Mouse (Mus musculus) large intestine, adult 2 months (tissue): ENCODE measurements around the gene Qsox2. TPM values are rescaled to one million over a fixed set of nuclear protein-coding genes. Genes with fewer than 3 reads are reported as not detected.
A peak's percentile ranks its signal among the peaks of the same experiment; 100 is the strongest.

Source experiments
- DNase-seq: peaks from one replicate; pipeline ENCODE4 v3.0.0-alpha.2; 2012; ENCODE audit warnings: low read depth, low spot score
- WGBS: fragments of 180-500 bp; shearing (Covaris S2); methylation state at CpG from one replicate; pipeline ENCODE4 v1.1.7; 2018; 5-methylcytosine and 5-hydroxymethylcytosine counted together
- polyA plus RNA-seq: library from polyadenylated mRNA; depleted of rRNA; stranded (reverse); fragments of >200 nt; gene quantifications from 2 replicates; pipeline ENCODE4 v1.2.3, GENCODE M21; 2012

Qsox2 gene
- polyA plus RNA-seq, 1 experiment: 11.6 TPM

- 53% methylated on average over 3 of the region's 3 CpGs for WGBS
- no peak for DNase-seq
Measured at GRCm38 (mm10) chr2:26231366-26231765, 6.0 kb downstream of the Qsox2 start.

GRCm38 (mm10) chr2:26230253-26230652, 7.1 kb downstream of the Qsox2 start:
- 31% methylated on average over 4 of the region's 4 CpGs for WGBS
- no peak for DNase-seq

DNA sequence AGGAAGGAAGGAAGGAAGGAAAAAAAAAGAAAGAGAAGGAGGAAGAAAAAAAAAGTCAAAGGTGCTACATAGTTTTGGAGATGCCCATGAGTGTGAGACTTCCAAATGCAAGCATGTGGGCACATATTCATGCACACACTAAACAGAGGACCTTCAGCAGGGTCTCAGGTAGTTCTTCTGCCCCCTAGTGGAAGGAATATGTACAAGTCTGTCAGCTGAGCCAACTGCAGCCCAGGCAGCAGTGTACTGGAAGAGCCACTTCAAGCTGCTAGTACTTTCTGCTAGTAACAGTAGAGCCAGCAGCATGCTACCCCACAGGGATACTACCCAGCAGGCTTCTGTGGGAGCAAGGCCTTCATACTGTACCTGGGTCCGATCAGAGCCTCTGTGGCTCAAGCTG, 9.5 kb downstream of the Qsox2 start:
- no peak for DNase-seq

DNA sequence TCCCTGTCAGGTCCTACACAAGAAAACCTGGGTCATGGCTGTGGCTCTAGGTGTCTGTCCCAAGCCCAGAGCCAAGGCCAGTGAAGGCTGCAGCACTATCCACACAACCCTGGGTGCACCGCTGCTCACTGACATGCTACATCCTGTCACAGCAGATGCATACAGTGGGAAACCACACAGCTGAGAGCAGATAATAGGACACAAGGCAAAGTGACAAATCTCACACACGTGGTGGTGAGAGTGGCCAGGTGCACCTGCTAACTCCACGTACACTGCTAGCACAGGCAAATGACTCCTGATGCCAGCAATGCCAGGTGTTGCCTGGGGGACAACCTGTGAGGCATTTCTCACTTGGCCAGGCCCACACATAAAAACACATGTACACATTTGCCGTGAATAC, 12.1 kb downstream of the Qsox2 start:
- no peak for DNase-seq
- WGBS: 64% methylated on average over 4 of the region's 4 CpGs

More for the DNA sequence above, 9.5 kb downstream of the Qsox2 start:
- WGBS: 93% methylated on average over 1 of the region's 1 CpGs

DNA sequence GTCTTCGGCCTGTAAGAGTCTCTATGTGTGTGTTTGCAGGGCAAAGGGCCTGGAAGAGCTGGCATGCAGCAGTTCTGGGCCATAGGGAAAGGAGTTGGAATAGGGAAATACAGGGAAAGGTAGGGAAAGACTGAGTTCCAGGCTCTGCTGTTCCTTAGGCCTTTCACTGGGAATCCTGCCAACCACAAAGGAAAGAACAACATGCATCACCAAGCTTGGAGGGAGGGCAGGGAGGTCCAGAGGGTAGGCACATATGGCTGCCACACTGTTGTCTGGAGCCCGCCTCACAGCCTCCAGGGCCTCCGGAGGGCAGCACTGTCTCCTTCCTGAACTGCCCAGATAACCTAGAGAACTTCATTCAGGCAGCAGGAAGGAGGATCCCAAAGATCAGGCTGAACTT, 13.4 kb downstream of the Qsox2 start:
- DNase-seq: no peak
- 88% methylated on average over 3 of the region's 3 CpGs for WGBS

- 5% methylated on average over 3 of the region's 3 CpGs for WGBS
Measured at GRCm38 (mm10) chr2:26214526-26214925, 22.8 kb downstream of the Qsox2 start.

DNA sequence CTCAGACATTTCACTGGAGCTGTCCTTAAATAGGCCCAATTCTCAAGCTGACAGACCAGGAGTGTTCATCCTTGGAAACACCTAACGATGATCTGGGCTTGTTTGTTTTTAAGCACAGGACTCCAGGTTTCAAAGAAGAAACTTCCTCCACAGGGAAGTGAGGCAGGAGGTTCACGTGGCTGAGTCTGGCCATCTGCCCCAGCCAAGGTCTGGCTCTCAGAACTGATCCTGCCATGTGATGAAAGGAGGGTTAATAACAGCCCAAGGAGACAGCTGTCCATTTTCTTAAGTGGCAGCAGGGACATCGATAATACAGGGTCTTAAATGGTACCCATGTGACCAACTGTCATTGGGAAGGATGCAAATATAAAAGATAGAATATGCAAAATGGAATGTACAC, 27.8 kb downstream of the Qsox2 start:
- 74% methylated on average over 3 of the region's 3 CpGs for WGBS
- no peak for DNase-seq

More at GRCm38 (mm10) chr2:26214526-26214925, 22.8 kb downstream of the Qsox2 start:
- no peak for DNase-seq

GRCm38 (mm10) chr2:26208126-26208789, 29.1 kb downstream of the Qsox2 start, which contains the start of gene Lhx3:
Gene Lhx3 (minus strand): TSS chr2:26208289.
- peak; percentile 32 for DNase-seq
- WGBS: 6% methylated on average over 19 of the region's 19 CpGs

- WGBS: 31% methylated on average over 9 of the region's 9 CpGs
- DNase-seq: no peak
Measured at GRCm38 (mm10) chr2:26207559-26207958, 29.8 kb downstream of the Qsox2 start.

DNA sequence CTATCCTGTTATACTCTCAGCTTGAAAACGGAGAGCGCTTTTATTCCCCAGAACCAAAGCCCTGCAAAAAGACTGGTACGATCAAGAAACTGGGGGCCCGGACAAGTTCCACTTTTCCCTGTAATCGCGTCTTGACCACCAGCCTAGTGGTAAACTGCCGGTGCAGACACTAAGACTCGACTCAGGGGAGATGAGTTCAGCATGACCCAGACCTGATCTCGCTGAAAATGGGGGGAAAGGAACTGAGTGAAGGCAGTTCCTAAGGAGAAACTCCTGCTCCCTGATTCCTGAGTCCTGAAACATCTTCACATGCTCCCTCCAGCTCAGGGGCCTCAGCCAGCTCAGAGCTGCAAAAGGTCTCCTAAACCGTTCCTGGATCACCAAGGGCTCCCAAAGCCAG, 31.6 kb downstream of the Qsox2 start:
- no peak for DNase-seq
- 23% methylated on average over 10 of the region's 10 CpGs for WGBS

GRCm38 (mm10) chr2:26205126-26205525, 32.2 kb downstream of the Qsox2 start:
- DNase-seq: no peak
- WGBS: 7% methylated on average over 16 of the region's 16 CpGs

- 2% methylated on average over 36 of the region's 36 CpGs for WGBS
Measured at GRCm38 (mm10) chr2:26202849-26203475, 34.4 kb downstream of the Qsox2 start.

DNA sequence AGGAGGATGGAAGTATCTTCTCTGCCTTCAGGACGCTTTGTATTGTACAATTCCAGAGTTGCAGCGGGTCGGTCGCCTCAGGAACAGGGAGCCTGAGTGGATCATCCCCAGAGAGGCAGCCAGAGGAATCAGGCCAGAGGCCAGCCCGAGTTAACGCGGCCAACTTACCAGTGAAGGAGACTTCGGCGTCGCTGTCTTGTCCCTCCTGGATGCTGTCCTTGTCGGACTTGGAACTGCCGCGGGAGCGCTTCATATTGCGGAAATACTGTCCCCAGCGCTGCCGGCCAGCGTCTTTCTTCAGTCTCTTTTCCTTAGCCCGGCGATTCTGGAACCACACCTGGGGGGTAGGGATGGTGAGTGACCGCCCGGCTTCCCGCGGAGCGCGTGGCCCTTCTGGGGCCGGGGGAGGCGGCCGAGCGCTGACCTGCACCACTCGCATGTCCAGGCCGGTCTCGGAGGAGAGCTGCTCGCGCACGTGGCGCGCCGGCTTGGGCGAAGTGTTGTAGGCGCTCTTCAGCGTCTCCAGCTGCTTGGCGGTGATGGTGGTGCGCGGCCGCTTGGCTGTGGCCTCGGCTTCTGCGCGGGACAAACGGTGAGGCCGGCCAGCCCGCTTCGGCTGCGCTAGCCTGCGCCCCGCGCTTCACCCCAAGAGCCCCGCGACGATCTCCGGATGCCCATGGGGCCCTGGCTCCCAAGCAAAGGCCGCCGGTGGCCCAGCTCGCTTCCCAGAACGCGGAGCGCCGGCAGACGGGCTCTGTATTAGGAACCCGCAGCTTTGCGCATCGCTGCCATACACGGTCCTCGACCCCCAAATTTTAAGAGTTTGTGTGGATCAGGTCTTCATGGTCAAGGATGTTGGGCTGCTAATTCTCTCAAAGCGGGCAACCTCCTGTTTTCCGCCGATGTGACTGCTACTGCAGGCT, 35.1 kb downstream of the Qsox2 start:
- DNase-seq: no peak
- 2% methylated on average over 77 of the region's 77 CpGs for WGBS

More at GRCm38 (mm10) chr2:26202849-26203475, 34.4 kb downstream of the Qsox2 start:
- DNase-seq: no peak

DNA sequence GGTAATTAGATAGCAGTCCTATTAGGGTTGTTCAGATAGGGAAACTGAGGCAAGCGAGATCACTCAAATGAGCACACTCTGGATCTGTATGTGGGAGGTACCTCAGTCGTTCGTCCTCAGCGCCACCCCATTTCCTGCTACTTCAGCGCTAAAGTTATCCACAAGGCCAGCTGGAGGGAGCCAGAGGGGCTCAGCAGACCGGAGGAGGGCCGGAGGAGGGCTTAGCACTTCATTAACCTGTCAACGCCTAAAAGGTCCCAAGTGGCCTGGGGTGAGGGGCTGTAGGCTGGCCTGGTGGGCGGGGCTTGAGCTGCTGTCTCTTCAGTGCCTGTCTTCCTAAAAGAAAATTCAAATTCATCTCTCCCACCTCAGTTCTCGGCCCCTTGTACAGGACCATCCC, 38.8 kb downstream of the Qsox2 start:
- WGBS: 10% methylated on average over 10 of the region's 10 CpGs

GRCm38 (mm10) chr2:26194552-26195339, 42.6 kb downstream of the Qsox2 start:
- WGBS: 54% methylated on average over 7 of the region's 7 CpGs

More for the DNA sequence above, 38.8 kb downstream of the Qsox2 start:
- DNase-seq: no peak

DNA sequence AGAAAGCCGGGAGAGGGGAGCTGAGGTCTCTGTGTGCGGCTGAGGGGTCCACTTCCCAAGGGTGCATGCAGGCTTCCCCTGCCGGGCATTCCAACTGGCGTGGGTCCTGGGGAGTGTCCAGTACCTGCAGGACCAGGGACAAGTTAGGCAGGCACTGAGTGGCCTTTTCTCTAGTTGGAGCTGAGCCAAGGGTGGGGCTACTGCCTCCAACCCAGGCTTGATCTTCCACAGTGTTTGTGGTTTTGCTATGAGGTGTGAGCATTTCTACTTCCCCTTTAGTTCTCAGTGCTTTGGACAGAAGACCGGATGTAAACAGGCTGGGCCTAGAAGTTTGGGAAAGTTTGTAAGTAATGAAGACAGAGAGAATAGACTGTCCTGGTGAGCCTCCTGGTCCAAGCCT, 48.8 kb downstream of the Qsox2 start:
- peak; percentile 65 for DNase-seq
- 38% methylated on average over 5 of the region's 5 CpGs for WGBS

More at GRCm38 (mm10) chr2:26194552-26195339, 42.6 kb downstream of the Qsox2 start:
- DNase-seq: no peak

GRCm38 (mm10) chr2:26184352-26184751, 53.0 kb downstream of the Qsox2 start:
- DNase-seq: no peak
- WGBS: 51% methylated on average over 3 of the region's 3 CpGs

GRCm38 (mm10) chr2:26182646-26183045, 54.7 kb downstream of the Qsox2 start:
- 21% methylated on average over 6 of the region's 6 CpGs for WGBS
- DNase-seq: no peak

GRCm38 (mm10) chr2:26177189-26177588, 60.1 kb downstream of the Qsox2 start:
- WGBS: 46% methylated on average over 2 of the region's 2 CpGs
- DNase-seq: no peak
